Mouse (Mus musculus) heart, adult 2 months (tissue): ENCODE measurements at regions not wholly inside any gene's neighbourhood (a gene's known extent, or its start where the extent isn't known, plus 50 kb on each side); places are given as distances from the start of the nearest gene placed in this dataset.

Experiments used
- CTCF ChIP-seq: fragments of 200-600 bp; IDR thresholded peaks from 2 replicates; pipeline ENCODE4 v1.8.1; 2022; ENCODE audit warnings: antibody characterized with exemption, mild to moderate bottlenecking, moderate library complexity
- EP300 ChIP-seq: fragments of 200-500 bp; IDR thresholded peaks from 2 replicates; pipeline ENCODE4 v1.6.1; 2011; ENCODE audit warnings: low read depth, low read length, control low read depth; ENCODE audit not compliant: insufficient read depth
- POLR2A ChIP-seq: fragments of 200-500 bp; IDR thresholded peaks from 2 replicates; pipeline ENCODE4 v1.6.1; 2011; ENCODE audit warnings: mild to moderate bottlenecking, low read depth, low read length, control low read depth; ENCODE audit not compliant: insufficient read depth

- TF ChIP-seq CTCF (no peak), POLR2A (no peak), EP300 (no peak)
Observed at GRCm38 (mm10) chr10:91234709-91235108, 53.6 kb upstream of the Tmpo start.
